Mouse (Mus musculus) T-helper 17 cell (primary cell): ENCODE measurements around the gene a.

ENCODE experiments used
- in situ Hi-C, 2 experiments: fragments of 300-600 bp; cut with MboI, MseI; formaldehyde crosslinking; loops; 1 replicate in 1 of 2; 2 replicates in 1 of 2; pipeline ENCODE4 v1.15.1; 2025; ENCODE audit warnings: high pct_unique_total_duplicates in 2 of 2

Gene a

DNA sequence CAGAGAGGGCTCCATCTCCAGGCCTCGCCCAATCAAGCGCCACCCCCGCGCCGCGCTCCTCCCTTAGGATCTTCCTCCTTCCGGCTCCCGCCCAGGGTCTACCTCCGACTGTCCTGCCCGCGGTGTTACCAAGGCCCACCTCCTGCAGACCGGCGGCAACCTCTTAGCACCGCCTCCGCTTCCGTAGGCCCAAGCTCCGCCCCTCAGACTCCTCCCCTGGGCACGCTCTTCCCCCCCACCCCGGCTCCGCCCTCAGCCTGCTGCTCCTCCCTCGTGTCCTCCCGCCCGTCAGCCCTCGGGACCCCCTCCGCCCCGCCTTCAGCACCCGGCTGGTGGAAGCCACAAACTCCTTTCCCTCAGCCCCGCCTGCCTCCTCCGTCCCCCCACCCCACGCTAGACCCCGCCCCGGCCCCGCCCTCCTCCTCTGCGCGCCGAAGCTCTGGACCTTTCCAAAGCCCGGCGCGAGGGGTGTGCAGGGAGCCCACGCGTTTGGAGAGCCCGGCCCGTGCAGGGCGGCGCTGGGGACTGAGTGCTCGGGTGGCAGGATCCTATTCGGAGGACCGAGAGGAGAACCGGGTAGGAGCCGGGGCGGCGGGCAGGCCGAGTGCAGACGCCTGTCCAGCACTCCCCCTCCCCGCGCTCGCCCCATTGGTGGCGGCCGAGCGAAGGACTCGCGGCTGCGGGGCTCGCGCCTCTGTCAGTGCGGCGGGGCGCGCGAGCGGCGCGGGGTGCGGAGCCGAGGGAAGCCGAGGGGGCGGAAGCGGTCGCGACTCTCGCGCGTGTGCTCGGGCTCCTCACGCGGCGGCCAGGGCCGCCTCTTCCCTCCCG, at the start of gene a, which contains the start of gene Raly:
Gene a, plus strand, starts transcription at position 747 of the 828 bp plus-strand sequence.
Gene Raly, plus strand, starts transcription at position 441 of the 828 bp plus-strand sequence.
- in situ Hi-C loops, result no loop called here

DNA sequence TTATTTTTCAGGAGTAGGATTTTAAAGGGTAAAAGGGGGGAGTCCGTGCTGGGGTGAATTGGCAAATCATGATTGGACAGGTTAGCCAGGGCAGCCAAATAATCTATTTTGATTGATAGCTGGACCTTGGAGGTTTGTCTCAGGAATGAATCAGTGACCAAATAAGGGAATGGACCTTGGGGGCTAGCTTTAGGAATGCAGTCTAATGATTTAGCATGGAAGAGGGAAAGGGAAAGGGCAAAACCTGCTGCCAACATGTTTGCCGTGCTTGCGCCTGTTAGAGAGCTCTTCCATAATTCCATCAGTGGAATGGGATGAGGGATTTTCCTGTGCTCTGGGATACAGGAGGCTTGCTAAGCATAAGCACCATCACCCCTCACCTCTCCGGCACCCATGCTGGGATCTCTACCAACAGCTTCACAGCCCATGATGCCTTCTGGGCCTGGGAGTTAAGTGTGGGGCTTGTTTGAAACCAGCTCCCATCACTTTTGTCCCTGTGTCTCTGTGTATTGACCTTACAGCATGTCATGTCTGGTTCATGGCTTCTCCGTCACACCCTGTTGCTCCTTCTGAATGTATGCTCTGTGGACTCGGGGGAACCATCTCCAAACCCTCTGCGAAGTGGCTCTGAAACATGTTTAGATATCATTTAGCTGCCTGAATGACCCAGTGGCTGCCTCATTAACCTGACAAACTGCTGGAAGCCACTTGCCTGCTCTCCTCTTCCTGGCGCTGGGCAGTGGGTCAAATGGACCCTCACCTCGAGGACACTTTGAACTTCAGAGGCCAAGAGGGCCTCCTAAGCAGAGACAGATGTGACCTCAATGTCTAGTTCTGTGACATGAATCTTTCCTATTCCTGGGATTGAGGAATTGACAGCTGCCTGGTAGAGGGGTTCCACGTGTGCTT, 48.0 kb upstream of the a start:
- in situ Hi-C loops, result no loop called here

DNA sequence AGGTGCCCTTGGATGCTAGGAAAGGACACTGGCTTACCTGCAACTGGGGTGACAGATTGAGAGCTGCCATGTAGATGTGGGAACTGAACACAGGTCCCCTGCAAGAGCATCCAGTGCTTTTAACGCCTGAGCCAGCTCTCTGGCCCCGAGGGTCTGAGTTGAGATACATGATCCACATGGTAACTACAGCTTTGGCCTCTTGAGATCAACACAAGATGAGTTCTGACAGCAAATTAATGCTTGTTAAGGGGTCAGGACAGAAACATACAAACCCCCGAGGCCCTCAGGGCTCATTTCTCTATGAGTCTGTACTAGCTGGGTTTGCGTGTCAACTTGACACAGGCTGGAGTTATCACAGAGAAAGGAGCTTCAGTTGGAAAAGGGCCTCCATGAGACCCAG, 47.3 kb upstream of the a start:
- in situ Hi-C loops, result no loop called here

DNA sequence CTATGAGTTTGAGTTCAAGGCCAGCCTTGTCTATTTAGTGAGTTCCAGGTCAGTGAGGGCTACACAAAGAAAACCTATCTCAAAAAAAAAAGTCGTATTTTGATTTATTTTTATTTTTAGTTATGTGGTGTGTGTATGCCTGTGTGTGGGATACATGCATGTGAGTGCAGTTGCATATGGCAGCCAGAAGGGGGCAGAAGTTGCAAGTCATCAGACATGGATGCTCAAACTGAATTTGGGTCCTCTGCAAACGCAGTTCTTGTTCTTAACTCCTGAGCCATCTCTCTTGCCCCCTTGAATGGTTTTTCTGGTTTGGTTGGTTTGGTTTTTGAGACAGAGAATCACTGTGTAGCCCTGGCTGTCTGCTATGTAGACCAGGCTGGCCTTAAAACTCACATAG, 42.8 kb upstream of the a start:
- in situ Hi-C loops, result no loop called here

DNA sequence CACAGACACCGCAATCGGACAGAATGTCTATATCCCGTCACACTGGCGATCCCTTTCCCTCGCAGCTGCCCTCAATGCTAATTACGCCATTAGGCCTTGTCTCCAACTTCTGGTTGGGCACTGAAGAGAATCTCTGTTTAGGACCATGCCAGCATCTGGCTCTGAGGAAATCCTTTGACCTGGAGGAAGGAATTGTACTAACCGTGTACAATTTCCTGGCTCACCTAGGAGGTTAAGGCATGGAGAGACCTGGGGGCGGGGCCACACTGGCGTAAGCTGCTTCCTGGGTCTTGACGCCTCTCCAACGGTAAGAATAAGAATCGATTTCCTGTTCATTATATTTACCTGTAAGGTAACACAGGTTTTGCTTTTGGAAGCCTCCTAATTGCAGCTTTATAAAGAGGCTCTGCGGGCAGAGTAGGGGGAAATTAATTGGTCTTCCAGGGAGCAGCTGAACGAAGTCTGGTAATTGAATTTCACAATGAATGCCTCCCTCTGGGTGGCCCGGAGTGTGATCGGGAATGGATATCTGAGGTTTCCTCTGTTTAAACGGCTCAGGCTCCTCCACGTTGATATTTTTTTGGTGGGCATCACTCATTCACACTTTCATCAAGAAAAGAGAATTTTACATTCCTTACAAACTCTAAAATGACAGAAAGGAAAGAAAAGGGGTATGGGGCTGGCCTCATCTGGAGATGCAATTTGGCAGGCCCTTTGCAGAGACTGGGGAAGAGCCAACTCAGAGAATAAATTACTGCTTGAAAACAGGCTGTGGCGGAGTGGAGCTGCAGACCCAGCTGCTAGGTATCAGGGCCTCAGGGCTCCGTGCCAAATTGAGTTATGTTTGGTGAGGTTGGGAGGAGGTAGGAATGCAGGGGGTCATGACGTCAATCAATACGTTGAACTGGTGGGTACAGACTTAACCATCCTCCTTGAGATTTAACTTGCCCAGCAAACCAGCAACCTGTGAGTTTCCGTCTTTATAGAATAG, 41.9 kb upstream of the a start:
- in situ Hi-C loops, result no loop called here

DNA sequence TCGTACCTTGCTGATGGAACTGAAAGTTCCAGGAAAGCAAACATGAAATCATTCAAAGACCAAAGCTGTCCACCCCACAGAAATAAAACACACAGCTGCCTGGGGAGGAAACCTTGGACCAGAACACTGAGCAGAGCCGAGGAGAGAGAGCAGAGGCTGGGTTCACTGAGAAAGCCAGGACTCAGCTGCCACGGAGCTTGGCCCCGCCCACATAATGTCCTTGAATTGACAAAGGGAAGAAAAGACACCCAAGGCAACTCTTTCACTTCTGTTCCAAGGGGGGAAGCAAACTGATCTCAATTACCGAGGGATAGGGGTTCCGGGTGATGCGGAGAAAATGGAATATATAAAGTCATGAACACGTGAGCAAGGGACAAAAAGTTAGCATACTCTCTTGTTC, 39.3 kb upstream of the a start:
- in situ Hi-C loops, result no loop called here

DNA sequence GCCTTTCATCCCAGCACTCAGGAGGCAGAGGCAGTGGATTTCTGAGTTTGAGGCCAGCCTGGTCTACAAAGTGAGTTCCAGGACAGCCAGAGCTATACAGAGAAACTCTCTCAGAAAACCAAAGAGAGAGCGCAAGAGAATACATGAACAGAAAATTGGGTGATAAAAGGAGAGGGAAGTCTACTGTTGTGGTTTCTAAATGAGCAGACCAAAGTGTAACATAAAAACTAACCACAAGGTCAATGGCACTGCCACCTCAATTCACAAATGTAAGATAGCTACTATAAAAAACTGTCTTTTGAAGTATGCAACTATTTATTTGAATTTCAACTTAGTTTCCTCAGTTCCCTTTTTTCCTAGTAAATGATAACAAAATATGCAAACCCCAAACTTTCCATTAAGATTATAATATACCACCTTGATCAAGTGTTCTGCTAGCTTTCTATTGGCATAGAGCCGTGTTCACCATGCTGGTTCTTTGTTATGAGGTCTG, 37.1 kb upstream of the a start:
- in situ Hi-C loops, result no loop called here

DNA sequence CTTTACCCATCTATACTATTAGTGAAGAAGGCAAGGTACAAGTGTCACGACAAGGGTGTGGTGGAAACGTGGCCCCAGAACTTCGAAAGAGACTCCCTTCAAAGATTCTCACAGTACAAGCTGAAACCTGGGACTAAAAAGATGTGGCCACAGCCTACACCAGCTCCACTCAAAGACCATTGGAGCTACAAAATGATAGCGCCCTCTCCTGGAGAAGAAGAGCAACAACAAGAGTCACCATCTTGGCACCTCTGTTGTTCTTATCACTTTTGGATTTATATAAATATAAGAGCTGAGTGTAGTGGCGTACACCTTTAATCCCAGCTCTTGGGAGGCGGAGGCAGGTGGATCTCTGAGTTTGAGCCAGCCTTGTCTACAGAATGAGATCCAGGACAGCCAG, 35.4 kb upstream of the a start:
- in situ Hi-C loops, result no loop called here

DNA sequence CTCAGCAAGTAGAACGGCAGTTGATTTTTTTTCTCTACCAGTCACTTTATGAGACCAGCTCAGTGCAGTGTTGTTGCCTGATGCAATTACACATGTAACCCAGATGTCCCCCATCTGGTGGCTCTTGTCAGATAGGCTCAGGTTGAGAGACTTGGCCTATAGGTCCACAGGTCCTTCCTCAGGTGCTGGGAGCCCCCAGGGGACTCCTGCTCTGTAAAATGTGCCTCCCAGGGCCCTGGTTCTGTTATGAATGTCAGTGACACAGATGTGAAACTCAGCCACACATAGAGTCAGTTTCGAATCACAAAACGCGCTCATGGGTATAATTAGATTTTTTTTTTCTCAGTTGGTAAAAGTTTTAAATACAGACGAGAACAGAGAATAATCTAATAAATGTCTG, 33.5 kb upstream of the a start:
- in situ Hi-C loops, result no loop called here

DNA sequence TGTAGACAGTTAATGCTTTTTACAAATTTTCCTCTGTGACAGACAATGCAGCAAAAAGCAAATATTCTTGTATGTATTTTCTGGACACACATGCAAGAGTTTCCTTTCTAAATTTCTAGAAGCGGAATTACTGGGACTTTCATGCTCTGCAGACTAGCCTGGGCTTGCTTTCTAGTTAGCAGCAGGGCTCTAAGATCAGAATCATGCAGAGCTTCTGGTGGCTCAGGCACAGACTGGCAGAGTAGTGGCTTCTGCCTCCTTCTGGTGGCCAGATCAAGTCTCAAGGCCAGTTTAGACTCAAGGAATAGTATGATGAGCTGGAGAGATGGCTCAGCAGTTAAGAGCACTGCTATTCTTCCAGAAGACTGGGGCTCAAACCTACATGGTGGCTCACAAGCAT, 32.7 kb upstream of the a start:
- in situ Hi-C loops, result no loop called here

DNA sequence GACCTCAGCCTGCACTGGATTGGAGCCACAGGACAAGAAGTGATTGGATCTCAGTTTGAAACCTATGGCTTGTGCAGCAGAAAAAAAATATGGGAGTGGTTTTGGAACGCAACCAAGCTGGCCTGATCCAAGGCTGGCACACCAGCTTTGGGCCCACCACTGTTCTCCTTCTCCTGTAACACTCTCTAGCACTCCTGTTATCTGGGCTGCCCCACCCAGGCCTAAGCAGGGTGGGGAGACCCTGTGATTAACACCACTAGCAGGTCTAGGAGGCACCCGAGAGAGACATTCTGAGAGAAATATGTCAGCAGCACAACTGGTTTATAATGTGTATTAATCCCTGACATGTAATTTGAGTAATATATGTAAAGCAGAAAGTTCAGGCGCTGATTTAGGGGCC, 28.0 kb upstream of the a start:
- in situ Hi-C loops, result loop anchor here in 1 of 2 experiments (10.0 kb wide), 1 partner anchor 58 kb away; no protein-coding TSS in a partner anchor

DNA sequence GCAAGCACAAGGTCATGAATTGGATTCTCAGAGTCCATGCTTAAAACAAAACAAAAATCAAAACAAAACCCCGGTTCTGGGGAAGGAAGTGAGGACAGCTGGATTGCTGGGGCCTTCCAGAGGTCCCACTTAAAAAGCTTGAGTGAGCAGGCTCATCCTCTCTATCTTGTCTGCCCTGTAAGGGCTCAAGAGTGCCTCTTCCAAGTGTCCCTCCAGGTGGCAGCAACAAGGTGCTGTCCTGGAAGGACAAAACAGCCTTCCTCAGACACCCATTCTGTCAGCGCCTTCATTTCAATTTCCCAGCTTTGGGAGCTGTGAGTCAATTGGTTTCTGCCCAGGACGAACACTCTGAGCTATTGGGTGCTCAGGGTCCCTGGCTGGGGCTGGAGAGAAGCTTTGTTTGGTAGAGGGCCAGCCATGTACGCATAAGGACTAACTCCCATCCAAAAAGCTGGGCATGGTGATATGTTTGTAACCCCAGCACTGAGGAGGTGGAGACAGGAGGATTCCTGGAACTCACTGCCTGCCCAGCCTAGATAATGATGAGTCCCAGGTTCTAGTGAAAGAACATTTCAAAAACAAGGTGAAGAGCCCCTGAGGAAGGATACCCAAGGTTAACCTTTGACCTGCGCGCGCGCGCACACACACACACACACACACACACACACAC, 26.2 kb upstream of the a start:
- in situ Hi-C loops, result loop anchor here in 1 of 2 experiments (10.0 kb wide), 1 partner anchor 60 kb away; no protein-coding TSS in a partner anchor

DNA sequence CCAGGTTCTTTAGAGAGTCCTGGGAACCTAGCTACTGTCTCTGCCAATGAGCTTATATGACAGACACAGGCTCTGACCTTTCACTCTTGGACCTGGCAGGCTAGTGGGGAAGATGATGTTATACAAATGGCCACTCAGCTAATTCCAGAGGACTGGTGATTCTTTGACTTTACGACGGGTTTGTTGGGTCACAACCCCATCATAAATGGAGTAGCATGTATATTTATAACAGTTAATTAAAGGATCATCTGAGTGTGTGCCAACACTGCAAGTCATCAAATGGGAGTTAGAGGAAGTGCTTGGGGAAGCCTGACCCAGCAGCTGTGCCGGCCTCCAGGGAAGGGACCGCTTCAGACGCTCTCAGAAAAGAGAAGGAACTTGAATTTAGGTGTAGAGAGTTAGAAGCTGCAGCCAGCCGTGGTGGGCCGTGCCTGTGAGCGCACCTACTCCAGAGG, 25.6 kb upstream of the a start:
- in situ Hi-C loops, result loop anchor here in 1 of 2 experiments (10.0 kb wide), 1 partner anchor 61 kb away; no protein-coding TSS in a partner anchor

DNA sequence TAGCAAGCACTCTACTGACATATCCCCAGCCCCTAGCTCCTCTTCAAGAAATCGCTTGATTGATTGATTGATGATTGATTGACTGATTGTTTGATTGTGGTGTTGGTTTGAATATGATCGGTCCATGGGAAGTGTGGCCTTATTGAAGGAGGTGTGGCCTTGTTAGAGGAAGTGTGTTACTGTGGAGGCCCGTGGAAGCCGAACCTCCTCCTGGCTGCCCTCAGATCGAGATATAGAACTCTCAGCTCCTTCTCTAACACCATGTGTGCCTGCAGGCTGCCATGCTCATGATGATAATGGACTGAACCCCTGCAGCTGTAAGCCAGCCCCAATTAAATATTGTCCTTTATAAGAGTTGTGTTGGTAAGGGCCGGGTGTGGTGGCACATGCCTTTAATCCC, 24.2 kb upstream of the a start:
- in situ Hi-C loops, result loop anchor here in 1 of 2 experiments (10.0 kb wide), 1 partner anchor 62 kb away; no protein-coding TSS in a partner anchor

DNA sequence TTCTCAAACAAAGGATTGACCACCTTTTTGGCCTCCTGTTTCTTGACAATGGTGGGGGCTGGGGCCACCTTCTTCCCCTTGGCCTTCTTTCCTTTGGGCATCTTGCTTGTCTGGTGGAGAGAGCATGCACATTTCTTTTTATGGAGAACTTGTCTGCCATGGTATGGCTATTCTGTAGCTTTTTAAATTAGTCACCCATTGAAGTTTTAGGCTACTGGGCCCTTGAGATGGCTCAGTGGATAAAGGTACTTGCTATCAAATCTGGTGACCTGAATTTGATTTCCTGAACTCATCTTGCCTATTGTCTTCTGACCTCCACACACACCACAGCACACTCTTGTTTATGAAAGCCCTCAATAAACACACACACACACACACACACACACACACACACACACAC, 21.3 kb upstream of the a start, which contains the start of gene Gm14214:
Gene Gm14214, minus strand, starts transcription at position 101 of the 400 bp plus-strand sequence.
- in situ Hi-C loops, result loop anchor here in 1 of 2 experiments (10.0 kb wide), 1 partner anchor 65 kb away; no protein-coding TSS in a partner anchor

DNA sequence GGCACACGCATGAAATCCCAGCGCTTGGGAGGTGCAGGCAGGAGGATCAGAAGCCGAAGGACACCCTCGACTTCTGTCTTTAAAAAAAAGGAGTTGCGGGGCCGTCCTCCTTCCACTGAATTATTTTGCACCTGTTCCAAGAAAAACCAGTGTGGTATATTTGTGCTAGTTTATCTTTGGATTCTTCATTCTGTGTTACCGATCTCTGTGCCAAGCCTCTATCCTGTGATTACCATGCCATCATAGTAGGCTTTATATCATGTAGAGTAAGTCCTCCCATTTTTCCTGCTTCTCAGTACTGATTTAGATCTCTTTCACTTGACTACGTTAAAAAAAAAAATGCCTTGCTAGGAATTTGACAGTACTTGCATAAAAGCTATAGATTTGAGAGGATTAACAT, 19.6 kb upstream of the a start:
- in situ Hi-C loops, result no loop called here

DNA sequence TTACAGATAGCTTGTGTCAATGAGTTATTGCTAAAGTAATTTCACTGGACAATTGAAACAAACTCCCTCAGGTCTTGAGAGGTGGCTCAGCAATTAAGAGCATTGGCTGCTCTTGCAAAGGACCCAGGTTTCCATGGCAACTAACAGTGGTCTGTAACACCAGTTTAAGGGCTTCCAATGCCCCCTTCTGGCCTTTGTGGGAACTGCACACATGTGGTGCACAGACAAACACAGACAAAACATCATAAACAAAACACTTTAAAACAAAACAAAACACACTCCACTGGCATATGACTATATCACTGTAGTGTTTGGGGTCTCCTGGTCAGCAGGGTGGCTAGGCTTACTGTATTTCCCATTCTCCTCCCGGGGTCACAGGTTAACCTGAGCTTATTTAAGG, 17.2 kb upstream of the a start:
- in situ Hi-C loops, result no loop called here

DNA sequence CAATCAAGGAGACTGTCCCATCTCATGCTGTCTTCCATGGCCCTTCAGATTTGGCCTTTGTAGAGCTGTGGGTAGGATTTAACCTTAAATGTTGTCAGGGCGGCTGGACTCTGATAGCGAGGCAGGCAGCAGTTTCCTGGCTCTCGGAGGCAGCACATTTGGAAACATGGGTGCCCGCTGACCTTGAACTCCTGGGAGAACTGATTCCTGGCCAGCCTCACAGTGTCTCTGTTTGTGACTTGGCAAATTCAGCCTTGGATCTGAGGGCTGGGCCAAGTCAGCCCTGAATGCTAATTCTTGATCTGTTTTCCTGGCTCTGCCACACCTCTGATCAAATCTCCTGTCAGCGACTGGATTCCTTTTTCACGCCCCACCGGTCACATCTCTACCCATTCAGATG, 14.7 kb upstream of the a start:
- in situ Hi-C loops, result no loop called here

DNA sequence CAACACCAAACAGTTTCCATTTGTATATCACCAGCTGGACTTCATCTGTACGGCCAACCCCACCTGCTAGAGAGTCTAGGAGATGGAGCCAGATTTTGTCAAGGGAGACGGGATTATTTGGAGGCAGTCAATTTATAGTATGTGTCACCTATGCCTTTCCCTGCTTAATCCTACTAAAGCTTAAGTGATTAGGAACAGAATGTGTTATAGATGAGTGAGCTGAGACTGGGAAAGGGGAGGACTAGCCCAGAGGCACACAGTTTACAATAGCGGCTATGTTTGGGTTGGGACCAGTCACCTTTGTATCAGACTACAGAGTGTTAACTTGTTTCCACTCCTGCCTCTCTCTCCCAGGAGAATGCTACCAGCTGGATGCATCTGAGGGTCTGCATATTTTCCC, 11.6 kb upstream of the a start:
- in situ Hi-C loops, result no loop called here

DNA sequence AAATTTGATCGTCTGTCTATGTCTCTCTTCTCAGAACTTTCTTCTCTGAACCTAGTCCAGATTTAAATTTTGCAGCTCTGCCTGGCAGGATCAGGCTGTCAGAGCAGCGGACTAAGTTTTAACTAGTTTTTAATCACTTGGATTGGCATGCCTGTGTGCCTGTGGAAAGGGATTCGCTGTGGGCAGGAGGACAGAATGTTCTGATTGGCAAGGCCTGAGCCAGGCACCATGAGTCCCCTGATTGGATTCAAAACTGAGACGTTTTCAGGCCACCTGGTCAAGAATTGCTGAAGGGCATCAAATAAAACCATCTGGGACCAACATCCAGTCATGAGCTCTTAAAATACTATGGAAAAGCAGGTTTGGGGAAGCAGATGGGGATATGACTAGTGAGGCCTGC, 8.8 kb upstream of the a start:
- in situ Hi-C loops, result no loop called here
